Mouse (Mus musculus) myocyte (in vitro differentiated cells): Measurements from ENCODE around the gene Col4a5. TPM values are rescaled to one million over a fixed set of nuclear protein-coding genes. Genes with fewer than 3 reads are reported as not detected.

Source experiments
- H3K27me3 ChIP-seq: one replicate; pipeline ENCODE4 v1.6.1; 2011; ENCODE audit not compliant: control insufficient read depth, insufficient read depth, insufficient read length
- H3K36me3 ChIP-seq: one replicate; pipeline ENCODE4 v1.6.1; 2011; ENCODE audit not compliant: control insufficient read depth, insufficient read depth
- H3K4me2 ChIP-seq: one replicate; pipeline ENCODE4 v1.6.1; 2011; ENCODE audit warnings: low read depth, control low read depth
- H3K4me3 ChIP-seq: one replicate; pipeline ENCODE4 v1.5.1; 2011; ENCODE audit warnings: mild to moderate bottlenecking, control low read depth, moderate library complexity
- H3K79me2 ChIP-seq: one replicate; pipeline ENCODE4 v1.6.1; 2011; ENCODE audit not compliant: control insufficient read depth, insufficient read depth
- H3ac ChIP-seq: one replicate; pipeline ENCODE4 v1.6.1; 2011; ENCODE audit not compliant: control insufficient read depth, insufficient read length
- CEBPB ChIP-seq: IDR thresholded peaks from 2 replicates; pipeline ENCODE4 v1.6.1; 2011; ENCODE audit warnings: mild to moderate bottlenecking, moderate library complexity; ENCODE audit not compliant: poor library complexity, insufficient read depth, severe bottlenecking
- E2F4 ChIP-seq: IDR thresholded peaks from one replicate; pipeline ENCODE4 v1.6.1; 2011; ENCODE audit warnings: mild to moderate bottlenecking, control low read depth, moderate library complexity; ENCODE audit not compliant: insufficient read depth
- MAX ChIP-seq: IDR thresholded peaks from one replicate; pipeline ENCODE4 v1.6.1; 2011; ENCODE audit warnings: low read depth, mild to moderate bottlenecking, control low read depth
- MYOD1 ChIP-seq, 3 experiments: IDR thresholded peaks; one replicate each; pipeline ENCODE4 v1.6.1; 2011; ENCODE audit warnings: control low read depth in 2 of 3, low read depth in 2 of 3, mild to moderate bottlenecking in 2 of 3, moderate library complexity in 1 of 3; ENCODE audit not compliant: insufficient read length in 2 of 3, control insufficient read depth in 1 of 3
- MYOG ChIP-seq, 3 experiments: IDR thresholded peaks; one replicate each; pipeline ENCODE4 v1.6.1; 2011; ENCODE audit warnings: control low read depth in 2 of 3, low read depth in 2 of 3, mild to moderate bottlenecking in 2 of 3; ENCODE audit not compliant: insufficient read length in 2 of 3, control insufficient read depth in 1 of 3, insufficient read depth in 1 of 3
- POLR2A ChIP-seq: IDR thresholded peaks from one replicate; pipeline ENCODE4 v1.6.1; 2011; ENCODE audit warnings: low read depth, mild to moderate bottlenecking, control low read depth, moderate library complexity; ENCODE audit not compliant: insufficient read length
- POLR2AphosphoS2 ChIP-seq: IDR thresholded peaks from one replicate; pipeline ENCODE4 v1.6.1; 2011; ENCODE audit warnings: low read depth, control low read depth; ENCODE audit not compliant: insufficient read length
- REST ChIP-seq: IDR thresholded peaks from one replicate; pipeline ENCODE4 v1.6.1; 2011; ENCODE audit warnings: mild to moderate bottlenecking, control low read depth, moderate library complexity; ENCODE audit not compliant: insufficient read depth, insufficient read length
- SRF ChIP-seq: IDR thresholded peaks from one replicate; pipeline ENCODE4 v1.6.1; 2011; ENCODE audit warnings: low read depth; ENCODE audit not compliant: control insufficient read depth, insufficient read length
- TCF12 ChIP-seq: IDR thresholded peaks from one replicate; pipeline ENCODE4 v1.6.1; 2011; ENCODE audit warnings: mild to moderate bottlenecking, control low read depth; ENCODE audit not compliant: poor library complexity, insufficient read depth, severe bottlenecking
- TCF3 ChIP-seq: IDR thresholded peaks from one replicate; pipeline ENCODE4 v1.6.1; 2011; ENCODE audit warnings: low read depth, control low read depth; ENCODE audit not compliant: insufficient read length
- USF1 ChIP-seq: IDR thresholded peaks from one replicate; pipeline ENCODE4 v1.6.1; 2011; ENCODE audit warnings: low read depth, mild to moderate bottlenecking, control low read depth, moderate library complexity
- polyA plus RNA-seq: library from polyadenylated mRNA; unstranded; fragments of >200 nt; fragmentation: generic; extraction: Trizol; gene quantifications from one replicate; pipeline ENCODE4 v1.2.1, GENCODE M21; 2012; ENCODE audit warnings: missing spikeins

Gene Col4a5
- polyA plus RNA-seq, 1 experiment, result 10.1 TPM

GRCm38 (mm10) chrX:141475566-141476327 is 562 bp downstream of the Col4a5 start:
- no peak for TF ChIP-seq POLR2A
- no peak for TF ChIP-seq REST
- no peak for TF ChIP-seq TCF3
- TF ChIP-seq MYOD1 (IDR thresholded peaks at IDR 0.05; ENCODE audit: control insufficient read depth in 1 of 3, insufficient read length in 2 of 3, low read depth in 2 of 3), result no peak
- no peak for TF ChIP-seq USF1
- no peak for TF ChIP-seq POLR2AphosphoS2
- no peak for TF ChIP-seq TCF12
- no peak for TF ChIP-seq MAX
- no peak for TF ChIP-seq SRF

GRCm38 (mm10) chrX:141494545-141494944 is 19.4 kb downstream of the Col4a5 start:
- no peak overlapping the region for H3K4me3 ChIP-seq
- no peak for TF ChIP-seq MYOD1 (IDR thresholded peaks at IDR 0.05; ENCODE audit: control insufficient read depth in 1 of 3, insufficient read length in 2 of 3, low read depth in 2 of 3)
- no peak for TF ChIP-seq E2F4
- TF ChIP-seq USF1, result no peak
- no peak for TF ChIP-seq MYOG (IDR thresholded peaks at IDR 0.05; ENCODE audit: control insufficient read depth in 1 of 3, insufficient read depth in 1 of 3, insufficient read length in 2 of 3, low read depth in 2 of 3)
- no peak for TF ChIP-seq POLR2A
- no peak for TF ChIP-seq SRF
- TF ChIP-seq CEBPB, result no peak
- no peak for TF ChIP-seq TCF3
- no peak for TF ChIP-seq REST
- no peaks in the 10 kb centered on the region for H3K79me2 ChIP-seq
- no peak overlapping the region for H3ac ChIP-seq
- no peaks in the 10 kb centered on the region for H3K36me3 ChIP-seq
- H3K27me3 ChIP-seq, result no peaks in the 10 kb centered on the region
- no peak overlapping the region for H3K4me2 ChIP-seq

More at GRCm38 (mm10) chrX:141475566-141476327, 562 bp downstream of the Col4a5 start:
- Histone ChIP-seq H3K4me2 (peak overlapping the region; percentile 76), H3K79me2 (no peaks in the 10 kb centered on the region), H3ac (no peak overlapping the region), H3K36me3 (no peaks in the 10 kb centered on the region), H3K4me3 (peak overlapping the region; percentile 51), H3K27me3 (no peaks in the 10 kb centered on the region)

GRCm38 (mm10) chrX:141503125-141503524 is 27.9 kb downstream of the Col4a5 start:
- TF ChIP-seq TCF3 (no peak), POLR2AphosphoS2 (no peak), CEBPB (no peak), E2F4 (no peak), SRF (no peak), USF1 (no peak), MYOD1 (IDR thresholded peaks at IDR 0.05; ENCODE audit: control insufficient read depth in 1 of 3, insufficient read length in 2 of 3, low read depth in 2 of 3) (no peak), POLR2A (no peak), TCF12 (no peak)
- H3K79me2 ChIP-seq, result no peaks in the 10 kb centered on the region

GRCm38 (mm10) chrX:141533447-141533846 is 58.3 kb downstream of the Col4a5 start:
- Histone ChIP-seq H3K27me3 (no peaks in the 10 kb centered on the region), H3K36me3 (no peaks in the 10 kb centered on the region), H3K79me2 (no peaks in the 10 kb centered on the region), H3K4me3 (no peak overlapping the region), H3K4me2 (no peak overlapping the region), H3ac (no peak overlapping the region)
- no peak for TF ChIP-seq USF1
- no peak for TF ChIP-seq SRF
- no peak for TF ChIP-seq POLR2AphosphoS2
- no peak for TF ChIP-seq MYOG (IDR thresholded peaks at IDR 0.05; ENCODE audit: control insufficient read depth in 1 of 3, insufficient read depth in 1 of 3, insufficient read length in 2 of 3, low read depth in 2 of 3)
- TF ChIP-seq E2F4, result no peak
- no peak for TF ChIP-seq MYOD1 (IDR thresholded peaks at IDR 0.05; ENCODE audit: control insufficient read depth in 1 of 3, insufficient read length in 2 of 3, low read depth in 2 of 3)
- no peak for TF ChIP-seq TCF12
- TF ChIP-seq TCF3, result no peak
- TF ChIP-seq REST, result no peak
- TF ChIP-seq MAX, result no peak
- TF ChIP-seq CEBPB, result no peak
- no peak for TF ChIP-seq POLR2A

More at GRCm38 (mm10) chrX:141503125-141503524, 27.9 kb downstream of the Col4a5 start:
- Histone ChIP-seq H3K27me3 (no peaks in the 10 kb centered on the region), H3K36me3 (no peaks in the 10 kb centered on the region), H3K4me3 (no peak overlapping the region), H3ac (no peak overlapping the region), H3K4me2 (no peak overlapping the region)

GRCm38 (mm10) chrX:141547471-141547870 is 72.3 kb downstream of the Col4a5 start:
- Histone ChIP-seq H3K4me3 (no peak overlapping the region), H3K4me2 (no peak overlapping the region), H3ac (no peak overlapping the region), H3K79me2 (no peaks in the 10 kb centered on the region), H3K27me3 (no peaks in the 10 kb centered on the region), H3K36me3 (no peaks in the 10 kb centered on the region)
- TF ChIP-seq POLR2AphosphoS2 (no peak), TCF12 (no peak), MAX (no peak), TCF3 (no peak), MYOD1 (IDR thresholded peaks at IDR 0.05; ENCODE audit: control insufficient read depth in 1 of 3, insufficient read length in 2 of 3, low read depth in 2 of 3) (no peak), POLR2A (no peak), E2F4 (no peak), SRF (no peak)
